Mouse (Mus musculus): ENCODE measurements at regions not wholly inside any gene's neighbourhood (a gene's known extent, or its start where the extent isn't known, plus 50 kb on each side); places are given as distances from the start of the nearest gene placed in this dataset.

DNA sequence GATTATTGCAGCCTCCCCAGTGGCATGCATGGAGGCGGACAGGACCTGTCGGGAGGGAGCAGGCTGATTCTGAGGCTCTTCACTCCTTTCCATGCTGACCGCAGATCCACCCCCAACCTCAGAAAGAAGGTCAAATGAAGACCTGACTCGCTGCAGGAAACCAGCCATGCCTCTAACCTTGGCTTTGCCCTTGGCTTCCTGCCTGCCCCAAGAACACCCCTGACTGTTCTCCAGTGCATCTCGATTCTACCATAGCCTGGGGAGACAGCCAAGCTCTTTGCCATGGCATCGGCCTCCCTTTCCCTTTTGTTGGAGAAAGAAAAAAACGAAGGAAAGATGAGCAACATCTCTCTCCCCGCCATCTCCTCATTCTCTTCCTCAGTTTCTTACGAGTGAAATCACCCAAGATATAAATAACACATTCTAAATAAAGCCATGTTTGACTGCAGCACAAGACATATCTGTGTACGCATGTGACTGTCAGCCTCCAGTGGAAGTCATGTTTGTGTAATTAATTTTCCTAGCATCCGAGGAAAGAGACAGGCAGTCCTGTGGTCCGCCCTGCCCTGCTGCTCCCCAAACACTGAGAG, 102.4 kb upstream of the Sdk1 start:
- no peak for DNase-seq

DNA sequence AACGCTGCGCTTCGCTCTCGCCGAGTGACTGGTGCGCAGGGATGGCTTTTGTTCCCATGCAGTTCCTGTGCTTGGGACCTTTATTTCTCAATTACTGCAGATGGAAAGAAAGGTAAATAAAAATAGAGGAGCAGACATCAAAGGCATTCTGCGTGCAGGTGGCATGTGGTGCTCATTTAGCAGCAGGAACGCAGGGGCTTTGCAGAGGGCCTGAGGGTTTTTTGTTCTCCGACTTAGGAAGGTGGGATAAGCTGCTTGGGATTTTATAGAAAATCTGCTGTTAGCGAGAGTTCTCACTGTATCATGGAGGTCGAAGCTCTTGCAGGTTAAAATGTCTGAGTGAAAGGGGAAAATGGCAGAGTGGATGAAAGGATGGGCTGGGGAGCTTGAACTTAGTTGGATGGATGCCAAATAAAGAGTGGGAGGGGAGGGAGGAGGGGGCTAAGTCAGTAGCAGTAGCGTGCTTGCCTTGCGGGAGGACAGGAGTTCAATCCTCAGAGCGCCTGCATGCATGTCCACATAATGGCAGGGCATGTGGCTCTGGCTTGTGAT, 101.9 kb upstream of the Sdk1 start:
- no peak for DNase-seq

DNA sequence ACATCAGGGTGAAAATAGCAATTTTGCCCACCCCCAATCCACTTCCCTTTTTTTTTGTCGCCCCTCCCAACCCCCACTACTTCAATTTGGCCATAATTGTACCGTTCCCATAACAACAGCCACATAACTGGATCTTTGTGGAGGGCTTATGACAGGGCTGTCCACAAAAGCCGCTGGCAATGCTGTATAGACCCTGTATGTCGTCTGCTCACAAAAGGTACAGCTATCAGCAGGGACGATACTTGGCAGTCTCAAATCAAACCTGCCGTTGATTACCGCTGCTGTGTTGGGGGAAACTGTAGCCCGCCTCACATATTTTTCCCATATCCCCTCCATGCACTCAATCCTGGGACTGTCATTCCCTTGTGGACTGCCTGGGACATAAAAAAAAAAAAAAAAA, 80.9 kb upstream of the Sdk1 start:
- no peak for DNase-seq

DNA sequence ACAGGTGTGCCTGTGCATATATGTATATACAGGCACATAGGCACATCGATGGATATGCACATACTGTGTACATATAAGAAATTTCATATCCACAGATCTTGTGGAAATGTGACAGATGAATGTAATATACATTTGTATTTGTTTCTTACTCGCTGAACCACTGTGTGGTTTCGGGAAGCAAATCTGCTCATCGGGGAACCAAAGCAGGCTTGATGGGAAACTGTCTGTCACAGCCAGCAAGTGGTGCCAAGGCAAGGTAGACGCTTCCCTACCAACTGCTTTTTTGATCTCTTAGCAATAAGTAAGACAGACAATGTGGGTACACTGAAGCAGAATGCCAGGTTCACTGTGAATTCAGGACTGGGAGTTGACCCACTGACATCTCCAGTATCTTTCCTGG, 80.3 kb upstream of the Sdk1 start:
- no peak for DNase-seq

DNA sequence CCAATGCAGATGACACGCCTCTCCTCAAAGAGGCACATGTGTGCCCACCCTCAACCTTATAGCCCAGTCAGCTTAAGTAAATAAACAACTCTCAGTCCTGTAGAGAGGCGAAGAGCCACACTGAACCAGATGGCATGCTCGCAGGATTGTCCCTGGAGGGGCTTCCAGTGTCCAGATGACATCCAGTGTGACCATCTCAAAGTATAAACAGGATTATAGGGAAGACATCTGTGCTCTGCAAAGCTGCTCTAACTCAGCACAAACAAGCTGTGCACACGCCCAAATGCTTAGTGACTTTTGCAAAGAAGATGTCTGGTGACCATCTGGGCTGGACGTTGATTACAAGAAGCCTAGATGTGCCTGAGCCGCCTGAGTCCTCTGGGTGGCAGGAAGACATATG, 58.8 kb upstream of the Sdk1 start:
- no peak for DNase-seq

DNA sequence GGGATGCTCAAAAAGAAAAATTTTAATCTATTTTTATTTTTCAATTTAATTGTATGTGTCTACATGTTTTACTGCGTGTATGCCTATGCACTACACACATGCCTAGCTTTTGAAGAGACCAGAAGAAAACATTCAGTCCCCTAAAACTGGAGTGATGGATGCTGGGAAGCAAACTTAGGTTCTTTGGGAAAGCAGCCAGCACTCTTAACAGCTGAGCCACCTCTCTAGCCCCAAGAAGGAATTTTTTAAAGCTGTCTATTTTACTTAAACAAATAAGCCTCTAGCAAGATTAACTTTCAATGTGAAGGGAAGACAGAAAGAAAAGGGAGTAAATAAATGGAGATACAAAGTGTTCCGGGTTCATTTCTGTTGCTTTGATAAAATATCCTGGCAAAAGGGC, 52.3 kb upstream of the Sdk1 start:
- DNase-seq: no peak
